Mouse (Mus musculus): Measurements from ENCODE around the gene Ccnf.

Ccnf gene

DNA sequence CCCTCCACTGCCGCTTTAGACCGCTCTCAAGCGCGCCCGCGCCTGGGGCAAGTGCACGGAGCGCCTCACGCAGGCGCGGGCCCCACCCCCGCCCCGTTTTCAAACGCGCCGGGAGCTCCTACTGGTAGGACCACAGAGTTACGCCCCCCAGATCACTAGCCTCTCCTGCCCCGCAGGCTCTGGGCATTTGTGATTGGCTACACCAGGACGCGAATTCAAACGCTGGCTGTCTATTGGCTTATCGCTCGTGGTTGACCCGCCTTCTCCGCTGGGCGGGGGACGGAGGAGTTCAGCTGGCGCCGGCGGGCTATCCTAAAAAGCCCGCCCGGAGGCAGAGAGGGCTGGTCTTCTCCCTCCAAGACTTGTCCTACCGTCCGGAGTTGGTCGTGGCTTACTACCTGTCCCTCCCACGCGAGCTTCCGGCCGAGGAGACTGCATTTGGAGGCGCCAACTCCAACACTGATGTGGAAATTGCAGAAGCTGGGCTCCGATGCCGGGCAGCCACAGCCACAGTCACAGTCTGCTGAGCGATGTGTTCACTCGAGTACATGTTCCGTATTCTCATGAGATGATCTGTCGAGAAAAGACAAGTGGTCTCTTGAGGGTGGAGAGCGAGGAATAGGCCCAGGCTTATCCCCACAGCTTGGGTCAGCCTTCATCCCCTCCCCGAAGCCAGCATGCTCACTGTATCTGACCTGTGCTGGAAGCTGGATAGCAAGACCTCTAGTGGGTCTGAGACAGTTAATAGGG lies at the start of gene Ccnf:
Gene Ccnf, minus strand, starts transcription at position 165 of the 750 bp plus-strand sequence.
- peak; percentile 97 for DNase-seq

DNA sequence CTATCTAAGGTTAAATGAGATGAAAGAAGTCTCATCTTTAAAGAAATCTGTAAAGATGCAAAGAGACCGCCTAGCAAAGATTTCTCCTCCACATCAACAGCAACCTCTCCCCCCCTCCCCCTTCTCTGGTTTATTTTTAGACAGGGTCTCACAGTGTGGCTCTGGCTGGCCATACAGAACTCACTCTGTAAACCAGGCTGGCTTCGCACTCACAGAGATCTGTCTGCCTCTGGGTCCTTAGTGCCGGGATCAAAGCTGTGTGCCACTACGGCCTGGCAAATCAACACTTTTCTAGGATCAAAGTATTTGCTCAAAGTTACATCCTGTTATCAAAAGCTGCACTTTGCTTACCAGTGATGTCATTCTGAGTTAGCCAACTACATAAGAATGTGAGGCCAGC lies 49.4 kb upstream of the Ccnf start:
- DNase-seq: no peak

DNA sequence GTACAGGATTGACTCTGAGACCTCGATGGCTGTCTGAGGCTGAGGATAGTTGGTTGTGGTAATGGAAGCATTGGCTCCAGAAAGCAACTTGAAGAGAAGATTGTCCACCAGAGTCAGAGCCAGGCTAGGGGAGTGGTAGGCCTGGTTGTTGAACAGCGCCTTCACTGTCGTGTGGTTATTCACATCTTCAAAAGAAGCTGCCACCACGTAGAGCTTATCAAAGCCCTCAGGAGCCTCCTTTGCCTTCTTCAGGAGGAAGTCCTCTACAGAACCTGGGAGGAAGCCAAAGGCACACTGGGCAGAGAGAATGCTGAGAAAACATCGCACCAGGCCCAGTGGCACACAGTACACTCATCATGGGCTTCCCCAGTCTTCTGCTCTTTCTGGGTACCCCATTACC lies 38.1 kb upstream of the Ccnf start:
- DNase-seq: no peak

DNA sequence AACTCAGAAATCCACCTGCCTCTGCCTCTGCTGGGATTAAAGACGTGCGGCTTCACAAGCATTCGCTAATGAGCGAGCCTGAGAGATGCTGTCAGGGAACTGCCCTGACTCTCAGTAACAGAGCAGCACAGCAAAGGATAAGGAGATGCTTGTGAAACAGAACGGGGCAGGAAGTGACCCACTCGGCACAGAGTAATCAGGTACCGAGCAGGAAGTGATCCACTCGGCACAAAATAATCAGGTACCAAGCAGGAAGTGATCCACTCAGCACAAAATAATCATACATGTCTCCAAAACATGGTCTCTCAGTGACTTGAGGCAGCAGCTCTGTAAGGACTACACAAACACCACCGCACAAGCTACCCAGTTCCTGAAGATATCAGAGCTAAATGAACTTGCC lies 37.2 kb upstream of the Ccnf start:
- no peak for DNase-seq

GRCm38 (mm10) chr17:24285680-24286079 lies 34.4 kb upstream of the Ccnf start:
- no peak for DNase-seq

GRCm38 (mm10) chr17:24283266-24283818 lies 32.1 kb upstream of the Ccnf start:
- no peak for DNase-seq

- no peak for DNase-seq
Observed at GRCm38 (mm10) chr17:24282637-24283036, 31.4 kb upstream of the Ccnf start.

DNA sequence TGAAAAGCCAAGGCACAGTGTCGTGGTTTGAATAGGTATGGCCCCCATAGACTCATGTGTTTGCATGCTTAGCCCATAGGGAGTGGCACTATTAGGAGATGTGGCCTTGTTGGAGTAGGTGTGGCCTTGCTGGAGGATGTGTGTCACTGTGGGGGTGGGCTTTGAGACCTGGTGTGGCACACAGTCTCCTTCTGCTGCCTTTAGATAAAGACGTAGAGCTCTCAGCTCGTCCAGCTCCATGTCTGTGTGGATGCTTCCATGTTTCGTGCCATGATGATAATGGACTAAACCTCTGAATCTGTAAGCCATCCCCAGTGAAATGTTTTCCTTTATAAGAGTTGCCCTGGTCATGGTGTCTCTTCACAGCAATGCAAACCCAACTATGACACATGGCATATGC lies 28.6 kb upstream of the Ccnf start:
- DNase-seq: no peak

DNA sequence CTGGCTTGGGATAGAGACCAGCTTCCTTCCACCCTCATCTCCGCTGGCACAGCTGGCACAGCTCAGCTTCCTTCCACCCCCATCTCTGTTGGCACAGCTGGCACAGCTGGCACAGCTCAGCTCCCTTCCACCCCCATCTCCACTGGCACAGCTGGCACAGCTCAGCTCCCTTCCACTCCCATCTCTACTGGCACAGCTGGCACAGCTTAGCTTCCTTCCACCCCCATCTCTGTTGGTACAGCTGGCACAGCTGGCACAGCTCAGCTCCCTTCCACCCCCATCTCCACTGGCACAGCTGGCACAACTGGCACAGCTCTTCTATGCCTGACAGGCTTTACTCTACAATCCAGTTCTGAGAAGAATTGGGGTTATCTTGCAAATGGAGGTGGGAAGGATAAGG lies 15.8 kb upstream of the Ccnf start:
- DNase-seq: no peak

- no peak for DNase-seq
Observed at GRCm38 (mm10) chr17:24264766-24265165, 13.5 kb upstream of the Ccnf start.

- DNase-seq: no peak
Observed at GRCm38 (mm10) chr17:24260516-24260915, 9.2 kb upstream of the Ccnf start.

DNA sequence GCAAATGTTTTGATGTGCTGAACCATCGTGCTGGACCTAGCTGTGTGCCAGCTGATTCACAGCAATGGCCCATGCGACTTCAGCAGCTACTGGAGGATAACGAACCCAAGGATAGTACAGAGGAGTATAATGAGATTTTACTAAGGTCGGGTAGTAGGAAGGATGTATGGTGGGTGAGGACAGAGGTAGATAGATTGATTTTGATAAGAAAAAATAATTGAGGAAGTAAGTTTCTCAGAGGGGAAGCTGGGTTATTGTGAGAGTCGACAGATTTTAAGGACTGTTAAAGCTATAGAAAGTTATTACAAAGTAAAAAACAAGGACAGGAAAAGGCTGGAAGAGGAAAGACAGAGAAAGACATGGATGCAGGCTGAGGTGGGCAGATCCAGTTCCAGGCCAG lies 8.4 kb upstream of the Ccnf start:
- DNase-seq: no peak

- DNase-seq: no peak
Observed at GRCm38 (mm10) chr17:24258981-24259380, 7.7 kb upstream of the Ccnf start.

- DNase-seq: no peak
Observed at GRCm38 (mm10) chr17:24252329-24252728, 1.0 kb upstream of the Ccnf start.

DNA sequence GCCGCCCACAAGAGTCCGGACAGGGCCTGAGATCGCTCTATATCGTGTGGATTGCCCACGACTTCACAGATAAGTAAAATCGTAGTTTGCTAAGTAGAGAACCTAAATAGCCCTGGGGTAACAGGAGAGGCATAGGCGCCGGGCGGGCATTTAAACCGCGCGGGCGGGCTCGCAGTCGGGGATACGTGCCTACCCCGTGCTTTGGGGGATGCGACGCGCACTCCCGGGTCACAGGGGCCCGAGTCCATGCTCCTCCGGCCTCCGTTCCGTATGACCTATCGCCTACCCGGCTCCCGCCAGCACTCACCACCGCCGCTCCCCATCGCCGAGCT lies 330 bp downstream of the Ccnf start:
- DNase-seq: no peak

GRCm38 (mm10) chr17:24248641-24249040 lies 2.6 kb downstream of the Ccnf start:
- no peak for DNase-seq

DNA sequence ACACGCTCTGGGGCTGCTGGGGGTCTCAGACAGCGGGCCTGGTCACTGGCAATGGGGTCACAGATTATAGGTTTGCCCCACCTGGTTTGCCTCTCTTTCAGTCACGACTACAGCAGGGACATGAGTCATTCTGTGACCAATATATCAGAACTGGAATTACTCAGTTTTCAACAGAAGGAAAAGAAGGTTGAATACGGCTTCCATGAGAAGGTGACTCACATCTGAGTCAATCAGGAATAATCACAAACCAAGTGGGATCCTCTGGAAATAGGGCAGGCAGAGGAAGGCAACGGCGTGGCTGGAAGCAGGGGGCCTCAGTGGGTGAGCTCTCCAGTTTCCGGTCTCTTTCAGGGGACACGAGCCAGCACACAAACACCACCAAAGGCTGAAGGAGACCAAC lies 7.2 kb downstream of the Ccnf start:
- DNase-seq: peak; percentile 37

- no peak for DNase-seq
Observed at GRCm38 (mm10) chr17:24243311-24243969, 7.8 kb downstream of the Ccnf start.

GRCm38 (mm10) chr17:24236921-24237320 lies 14.4 kb downstream of the Ccnf start:
- no peak for DNase-seq

GRCm38 (mm10) chr17:24236479-24236878 lies 14.8 kb downstream of the Ccnf start:
- DNase-seq: no peak

DNA sequence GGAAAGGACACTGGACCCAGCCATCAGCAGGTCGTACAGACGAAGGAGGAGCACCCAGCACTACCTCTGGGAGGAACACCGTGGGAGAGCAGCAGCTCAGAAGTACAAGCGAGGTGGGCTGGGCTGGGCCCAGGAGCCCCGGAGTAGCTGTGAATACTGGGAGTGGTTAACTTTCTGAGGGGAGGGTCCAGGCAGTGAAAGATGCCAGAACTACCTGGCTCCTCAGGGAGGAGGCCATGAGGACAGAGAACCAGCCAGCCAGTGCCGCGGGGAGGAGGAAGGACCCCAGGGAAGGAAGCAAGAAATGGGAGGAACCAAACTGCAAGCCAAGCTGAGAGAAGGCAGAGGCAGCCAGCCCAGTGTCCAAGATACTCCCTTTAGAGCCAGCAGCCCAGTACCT lies 23.3 kb downstream of the Ccnf start:
- no peak for DNase-seq

DNA sequence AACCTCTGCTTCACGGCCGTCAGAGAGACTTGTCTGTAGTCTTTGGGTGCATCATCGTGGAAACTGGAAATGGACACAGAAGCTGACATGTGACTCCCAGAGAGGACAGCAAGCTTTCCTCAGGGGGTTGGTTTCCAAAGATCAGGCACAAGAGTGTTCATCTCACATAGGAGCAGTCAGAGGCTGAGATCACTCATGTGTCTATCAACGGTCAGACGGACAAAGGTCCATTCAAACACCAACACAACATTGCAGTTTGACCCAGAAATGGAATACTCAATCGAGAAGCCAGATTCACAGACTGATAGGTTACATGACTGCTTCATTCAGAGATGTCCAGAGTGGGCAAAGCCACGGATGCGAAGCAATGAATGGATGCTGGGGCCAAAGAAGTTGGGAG lies 24.6 kb downstream of the Ccnf start:
- DNase-seq: no peak

DNA sequence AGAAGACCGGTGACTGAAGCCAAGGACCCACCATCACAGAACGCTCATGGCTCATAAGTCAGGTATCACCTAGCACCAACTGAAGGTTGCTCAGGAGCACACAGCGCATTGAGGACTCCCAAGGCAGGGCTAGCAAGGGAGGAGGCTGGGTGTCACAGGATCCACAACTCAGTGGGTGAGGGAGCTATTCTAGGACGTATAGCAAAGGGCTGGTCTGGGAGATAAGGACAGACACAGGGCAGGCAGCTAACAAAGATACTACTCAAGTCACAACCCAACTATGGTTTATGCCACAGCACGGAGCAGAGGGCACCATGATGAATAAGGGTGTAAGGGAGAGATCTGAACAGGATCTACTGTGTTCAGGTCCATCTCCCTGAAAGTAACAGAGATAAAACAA lies 25.4 kb downstream of the Ccnf start:
- no peak for DNase-seq

DNA sequence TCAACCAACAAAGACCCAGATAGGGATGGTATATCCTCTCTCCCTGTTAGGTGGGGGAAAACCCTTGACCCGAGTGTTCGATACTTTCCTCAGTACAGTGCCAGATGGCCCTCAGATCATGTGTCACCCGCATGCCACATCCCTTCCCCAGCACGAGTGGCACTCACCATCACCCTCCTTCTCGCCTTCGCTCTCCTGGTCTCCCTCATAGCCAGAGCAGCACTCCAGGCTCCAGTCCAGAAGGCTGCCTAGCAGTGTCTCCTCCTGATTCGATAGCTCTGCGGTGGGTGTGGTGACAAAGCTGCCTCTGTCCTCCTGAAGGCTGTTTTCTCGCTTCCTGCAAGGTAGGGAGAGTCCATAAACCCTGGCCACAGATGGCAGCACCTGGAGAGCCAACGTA lies 26.5 kb downstream of the Ccnf start:
- DNase-seq: no peak

- DNase-seq: no peak
Observed at GRCm38 (mm10) chr17:24223513-24223912, 27.8 kb downstream of the Ccnf start.
